Mouse (Mus musculus) limb, embryonic 15.5 days (tissue): ENCODE measurements around the gene Slc25a11. TPM values are rescaled to one million over a fixed set of nuclear protein-coding genes. Genes with fewer than 3 reads are reported as not detected.

Source experiments
- ATAC-seq: fragments of 200-750 bp; cut with Nextera tagmentation; 2 replicates; pipeline ENCODE4 v1.8.0; 2017; ENCODE audit warnings: low read depth, moderate TSS enrichment; ENCODE audit not compliant: insufficient number of reproducible peaks, low FRiP score, low TSS enrichment
- H3K27ac ChIP-seq: fragments of 300-500 bp; sonication (generic); 2 replicates; pipeline ENCODE4 v1.5.1; 2015; ENCODE audit warnings: moderate library complexity, mild to moderate bottlenecking, inconsistent platforms
- H3K27me3 ChIP-seq: fragments of 300-500 bp; sonication (generic); 2 replicates; pipeline ENCODE4 v1.6.1; 2015; ENCODE audit warnings: inconsistent platforms
- H3K36me3 ChIP-seq: fragments of 300-500 bp; sonication (generic); 2 replicates; pipeline ENCODE4 v1.6.1; 2015; ENCODE audit warnings: inconsistent platforms
- H3K4me1 ChIP-seq: fragments of 300-500 bp; sonication (generic); 2 replicates; pipeline ENCODE4 v1.6.1; 2015; ENCODE audit warnings: inconsistent platforms
- H3K4me2 ChIP-seq: fragments of 300-500 bp; sonication (generic); 2 replicates; pipeline ENCODE4 v1.6.1; 2015; ENCODE audit warnings: mild to moderate bottlenecking, inconsistent platforms
- H3K4me3 ChIP-seq: fragments of 300-500 bp; sonication (generic); 2 replicates; pipeline ENCODE4 v1.5.1; 2015; ENCODE audit warnings: mild to moderate bottlenecking, inconsistent platforms
- H3K9ac ChIP-seq: fragments of 300-500 bp; sonication (generic); 2 replicates; pipeline ENCODE4 v1.6.1; 2015; ENCODE audit warnings: inconsistent platforms
- H3K9me3 ChIP-seq: fragments of 300-500 bp; sonication (generic); 2 replicates; pipeline ENCODE4 v1.6.1; 2016; ENCODE audit warnings: inconsistent platforms
- WGBS: fragments of 180-500 bp; shearing (Covaris S2); methylation state at CpG from one replicate; pipeline ENCODE4 v1.1.7; 2015; 5-methylcytosine and 5-hydroxymethylcytosine counted together
- polyA plus RNA-seq: library from polyadenylated mRNA; unstranded; fragments of >200 nt; fragmentation: Nextera tagmentation; extraction: Ambion mirVana; gene quantifications from 2 replicates; pipeline ENCODE4 v1.2.1, GENCODE M21; 2015

Slc25a11 gene
- 165 and 188 TPM in 2 replicates for polyA plus RNA-seq

- Histone ChIP-seq H3K9me3 (no peaks in the 10 kb centered on the region), H3K4me3 (peak within 1 kb of the TSS; percentile 75), H3K36me3 (peaks cover 67% of the 10 kb centered on the region), H3K4me2 (peak within 1 kb of the TSS; percentile 95), H3K27me3 (no peaks in the 10 kb centered on the region), H3K9ac (peak within 1 kb of the TSS; percentile 91), H3K27ac (peak within 1 kb of the TSS; percentile 98), H3K4me1 (peaks cover 52% of the 10 kb centered on the region)
- WGBS = under 1% methylated on average over 63 of the region's 63 CpGs
- peak; percentile 88 for ATAC-seq
Measured at GRCm38 (mm10) chr11:70646691-70647650, at the start of gene Slc25a11, which contains the start of gene Rnf167. TSS of gene Slc25a11 (minus strand) at chr11:70647479. TSS of gene Rnf167 (plus strand) at chr11:70647235.

- no peak overlapping the region for H3K9ac ChIP-seq
- no peaks in the 10 kb centered on the region for H3K36me3 ChIP-seq
- whole genome bisulfite sequencing = 69% methylated on average over 3 of the region's 3 CpGs
- no peak for ATAC-seq
- no peaks in the 10 kb centered on the region for H3K27me3 ChIP-seq
- H3K27ac ChIP-seq = no peak overlapping the region
- H3K4me2 ChIP-seq = no peak overlapping the region
- H3K4me1 ChIP-seq = peaks cover 6% of the 10 kb centered on the region
- no peaks in the 10 kb centered on the region for H3K9me3 ChIP-seq
- no peak overlapping the region for H3K4me3 ChIP-seq
Measured at GRCm38 (mm10) chr11:70693504-70693903, 46.2 kb upstream of the Slc25a11 start.

- no peak overlapping the region for H3K4me2 ChIP-seq
- no peak for ATAC-seq
- H3K4me1 ChIP-seq = peaks cover 23% of the 10 kb centered on the region
- no peak overlapping the region for H3K4me3 ChIP-seq
- no peak overlapping the region for H3K27ac ChIP-seq
- no peaks in the 10 kb centered on the region for H3K9me3 ChIP-seq
- 57% methylated on average over 4 of the region's 4 CpGs for WGBS
- no peaks in the 10 kb centered on the region for H3K27me3 ChIP-seq
- H3K36me3 ChIP-seq = peaks cover 10% of the 10 kb centered on the region
- H3K9ac ChIP-seq = no peak overlapping the region
Measured at GRCm38 (mm10) chr11:70689578-70689977, 42.3 kb upstream of the Slc25a11 start.

GRCm38 (mm10) chr11:70688372-70688771 lies 41.1 kb upstream of the Slc25a11 start:
- Histone ChIP-seq H3K9ac (peak overlapping the region; percentile 73; the same call in 1 of the 2 replicates), H3K4me3 (peak overlapping the region; percentile 68), H3K9me3 (no peaks in the 10 kb centered on the region), H3K4me1 (peaks cover 23% of the 10 kb centered on the region), H3K36me3 (peaks cover 22% of the 10 kb centered on the region), H3K4me2 (peak overlapping the region; percentile 77), H3K27ac (peak overlapping the region; percentile 90), H3K27me3 (no peaks in the 10 kb centered on the region)
- no peak for ATAC-seq
- WGBS = 17% methylated on average over 8 of the region's 8 CpGs

- Histone ChIP-seq H3K9ac (peak within 1 kb of the TSS; percentile 73), H3K4me1 (peaks cover 23% of the 10 kb centered on the region), H3K9me3 (no peaks in the 10 kb centered on the region), H3K4me2 (peak within 1 kb of the TSS; percentile 77), H3K4me3 (peak within 1 kb of the TSS; percentile 68), H3K27ac (peak within 1 kb of the TSS; percentile 90), H3K36me3 (peaks cover 29% of the 10 kb centered on the region), H3K27me3 (no peaks in the 10 kb centered on the region)
- WGBS = under 1% methylated on average over 53 of the region's 55 CpGs
- peak; percentile 74; the same call in 1 of the 2 replicates for ATAC-seq
Measured at GRCm38 (mm10) chr11:70687601-70688199, 40.4 kb upstream of the Slc25a11 start, which contains the start of gene Camta2. TSS of gene Camta2 (minus strand) at chr11:70688105.

- peak overlapping the region; percentile 73 for H3K9ac ChIP-seq
- peaks cover 26% of the 10 kb centered on the region for H3K4me1 ChIP-seq
- peak overlapping the region; percentile 90 for H3K27ac ChIP-seq
- peak; percentile 50 for ATAC-seq
- WGBS = 2% methylated on average over 16 of the region's 16 CpGs
- H3K4me2 ChIP-seq = peak overlapping the region; percentile 77
- no peaks in the 10 kb centered on the region for H3K9me3 ChIP-seq
- peak overlapping the region; percentile 68 for H3K4me3 ChIP-seq
- H3K36me3 ChIP-seq = peaks cover 35% of the 10 kb centered on the region
- no peaks in the 10 kb centered on the region for H3K27me3 ChIP-seq
Measured at GRCm38 (mm10) chr11:70686901-70687566, 39.8 kb upstream of the Slc25a11 start.

- H3K27me3 ChIP-seq = no peaks in the 10 kb centered on the region
- no peak for ATAC-seq
- H3K4me2 ChIP-seq = no peak overlapping the region
- WGBS = 90% methylated on average over 5 of the region's 5 CpGs
- peaks cover 24% of the 10 kb centered on the region for H3K4me1 ChIP-seq
- no peak overlapping the region for H3K27ac ChIP-seq
- no peak overlapping the region for H3K9ac ChIP-seq
- no peak overlapping the region for H3K4me3 ChIP-seq
- H3K36me3 ChIP-seq = peaks cover 64% of the 10 kb centered on the region
- H3K9me3 ChIP-seq = no peaks in the 10 kb centered on the region
Measured at GRCm38 (mm10) chr11:70683640-70684039, 36.4 kb upstream of the Slc25a11 start.

- no peak overlapping the region for H3K4me3 ChIP-seq
- WGBS = 30% methylated on average over 11 of the region's 11 CpGs
- H3K27me3 ChIP-seq = no peaks in the 10 kb centered on the region
- H3K9me3 ChIP-seq = no peaks in the 10 kb centered on the region
- H3K4me1 ChIP-seq = peaks cover 15% of the 10 kb centered on the region
- H3K27ac ChIP-seq = no peak overlapping the region
- no peak overlapping the region for H3K9ac ChIP-seq
- H3K36me3 ChIP-seq = peaks cover 70% of the 10 kb centered on the region
- ATAC-seq = no peak
- no peak overlapping the region for H3K4me2 ChIP-seq
Measured at GRCm38 (mm10) chr11:70681897-70682581, 34.8 kb upstream of the Slc25a11 start.

GRCm38 (mm10) chr11:70681170-70681569 lies 33.9 kb upstream of the Slc25a11 start:
- no peak overlapping the region for H3K4me3 ChIP-seq
- no peak overlapping the region for H3K4me2 ChIP-seq
- 71% methylated on average over 12 of the region's 12 CpGs for WGBS
- peaks cover 79% of the 10 kb centered on the region for H3K36me3 ChIP-seq
- ATAC-seq = no peak
- H3K9ac ChIP-seq = no peak overlapping the region
- no peaks in the 10 kb centered on the region for H3K9me3 ChIP-seq
- no peaks in the 10 kb centered on the region for H3K27me3 ChIP-seq
- H3K27ac ChIP-seq = no peak overlapping the region
- H3K4me1 ChIP-seq = peaks cover 6% of the 10 kb centered on the region

- H3K27me3 ChIP-seq = no peaks in the 10 kb centered on the region
- no peaks in the 10 kb centered on the region for H3K9me3 ChIP-seq
- no peak overlapping the region for H3K4me2 ChIP-seq
- H3K36me3 ChIP-seq = peaks cover 85% of the 10 kb centered on the region
- peaks cover 5% of the 10 kb centered on the region for H3K4me1 ChIP-seq
- H3K27ac ChIP-seq = no peak overlapping the region
- H3K4me3 ChIP-seq = no peak overlapping the region
- ATAC-seq = no peak
- 89% methylated on average over 8 of the region's 8 CpGs for WGBS
- H3K9ac ChIP-seq = no peak overlapping the region
Measured at GRCm38 (mm10) chr11:70679894-70680293, 32.6 kb upstream of the Slc25a11 start.

GRCm38 (mm10) chr11:70679361-70679760 lies 32.1 kb upstream of the Slc25a11 start:
- Histone ChIP-seq H3K9me3 (no peaks in the 10 kb centered on the region), H3K4me2 (no peak overlapping the region), H3K36me3 (peaks cover 84% of the 10 kb centered on the region), H3K4me1 (peaks cover 5% of the 10 kb centered on the region), H3K9ac (no peak overlapping the region), H3K4me3 (no peak overlapping the region), H3K27me3 (no peaks in the 10 kb centered on the region), H3K27ac (no peak overlapping the region)
- no peak for ATAC-seq
- WGBS = 96% methylated on average over 8 of the region's 8 CpGs
